ENCODE assay signal across 8 mouse cellular contexts in the genomic region with DNA sequence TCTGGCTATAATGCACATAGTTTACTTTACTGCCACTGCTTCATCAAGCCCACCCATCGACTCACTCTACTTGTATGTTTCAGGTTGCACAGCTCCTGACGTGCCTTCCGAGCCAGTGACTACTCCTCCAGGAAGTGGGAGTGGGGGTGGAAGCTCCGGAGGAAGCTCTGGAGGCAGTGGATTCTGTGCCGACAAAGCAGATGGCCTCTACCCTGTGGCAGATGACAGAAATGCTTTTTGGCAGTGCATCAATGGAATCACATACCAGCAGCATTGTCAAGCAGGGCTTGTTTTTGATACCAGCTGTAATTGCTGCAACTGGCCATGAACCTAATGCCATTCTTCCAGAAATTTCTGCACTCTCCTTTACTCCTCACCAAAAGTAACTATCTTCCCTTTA. TPM values are rescaled to one million over a fixed set of nuclear protein-coding genes. Genes with fewer than 3 reads are reported as not detected.
DNase-seq lines count a peak whose midpoint lies in the region.
"Had no signal": no experiment of that assay in that cellular context is flagged by ENCODE, and none has a peak within 500 bp of the region (broad histone marks: within the 10 kb centered on the region; RNA-seq: fewer than 3 reads in every experiment).

No protein-coding gene starts in this region.

- intact Hi-C loops in heart, postnatal 14 days (cut with DNase I), result no loop called here

- DNase-seq in cerebellum, adult 11 months, result peak; percentile 94
- peak; percentile 93 to 95 for DNase-seq in cerebellum, postnatal 25 days
- peak; percentile 93 to 97 for DNase-seq in layer of hippocampus, adult 8-10 months (ENCODE audit: low spot score in 2 of 2)
- peak; percentile 20 for DNase-seq in retina, adult 2 months (ENCODE audit: low read depth, low spot score)
- no peak for DNase-seq in adrenal gland, postnatal 10 days
- no peak for DNase-seq in adrenal gland, postnatal 36 days
- no peak for DNase-seq in heart, postnatal 14 days

RNA-seq across cellular contexts. Expression of gene Chia1, which starts 18.7 kb away (rescaled TPM):
- 1 to 10 TPM in 1 of 4 experiments, under 1 TPM in 3; 0.64 to 2.0 (median 0.80) TPM for total RNA-seq in layer of hippocampus, adult 8-10 months (2022)
- total RNA-seq in adrenal gland, postnatal 10 days (2021), result not detected
- total RNA-seq in adrenal gland, postnatal 36 days (2021), result not detected
- total RNA-seq in heart, postnatal 14 days (2021), result not detected
- total RNA-seq: MEL had no signal

RNA-seq across cellular contexts. Expression of gene Chil3, which starts 35.7 kb away (rescaled TPM):
- total RNA-seq in layer of hippocampus, adult 8-10 months (2022), result not detected
- 1 to 10 TPM; 6.3 to 6.5 TPM for total RNA-seq in adrenal gland, postnatal 10 days (2021)
- total RNA-seq in adrenal gland, postnatal 36 days (2021), result not detected
- under 1 TPM in 1 of 2 experiments, not detected in 1; 0.51 TPM for total RNA-seq in heart, postnatal 14 days (2021)
- total RNA-seq: MEL had no signal

Comparison
In these comparisons a context has a peak if more than half of its experiments do, and no peak if none do; other contexts are left out.
1. RNA of gene Chil3, which starts 35.7 kb away (total RNA-seq): 6.3 to 6.5 TPM in adrenal gland, postnatal 10 days; 0.51 TPM in heart, postnatal 14 days, not detected in adrenal gland, postnatal 36 days and not detected in layer of hippocampus, adult 8-10 months; every median in the first group is over 4 times any median in the second.
2. DNase-seq: peak in cerebellum, adult 11 months (single experiment), cerebellum, postnatal 25 days (2 of 2), layer of hippocampus, adult 8-10 months (2 of 2) and retina, adult 2 months (single experiment); none in adrenal gland, postnatal 10 days (single experiment), adrenal gland, postnatal 36 days (0 of 2) and heart, postnatal 14 days (0 of 2).